Mouse (Mus musculus) T-cell, adult 2 months (primary cell): ENCODE results near the gene Zfp652.

ENCODE experiments used
- DNase-seq: peaks from one replicate; pipeline ENCODE4 v3.0.0; 2022; ENCODE audit warnings: low spot score

Zfp652 gene

DNA sequence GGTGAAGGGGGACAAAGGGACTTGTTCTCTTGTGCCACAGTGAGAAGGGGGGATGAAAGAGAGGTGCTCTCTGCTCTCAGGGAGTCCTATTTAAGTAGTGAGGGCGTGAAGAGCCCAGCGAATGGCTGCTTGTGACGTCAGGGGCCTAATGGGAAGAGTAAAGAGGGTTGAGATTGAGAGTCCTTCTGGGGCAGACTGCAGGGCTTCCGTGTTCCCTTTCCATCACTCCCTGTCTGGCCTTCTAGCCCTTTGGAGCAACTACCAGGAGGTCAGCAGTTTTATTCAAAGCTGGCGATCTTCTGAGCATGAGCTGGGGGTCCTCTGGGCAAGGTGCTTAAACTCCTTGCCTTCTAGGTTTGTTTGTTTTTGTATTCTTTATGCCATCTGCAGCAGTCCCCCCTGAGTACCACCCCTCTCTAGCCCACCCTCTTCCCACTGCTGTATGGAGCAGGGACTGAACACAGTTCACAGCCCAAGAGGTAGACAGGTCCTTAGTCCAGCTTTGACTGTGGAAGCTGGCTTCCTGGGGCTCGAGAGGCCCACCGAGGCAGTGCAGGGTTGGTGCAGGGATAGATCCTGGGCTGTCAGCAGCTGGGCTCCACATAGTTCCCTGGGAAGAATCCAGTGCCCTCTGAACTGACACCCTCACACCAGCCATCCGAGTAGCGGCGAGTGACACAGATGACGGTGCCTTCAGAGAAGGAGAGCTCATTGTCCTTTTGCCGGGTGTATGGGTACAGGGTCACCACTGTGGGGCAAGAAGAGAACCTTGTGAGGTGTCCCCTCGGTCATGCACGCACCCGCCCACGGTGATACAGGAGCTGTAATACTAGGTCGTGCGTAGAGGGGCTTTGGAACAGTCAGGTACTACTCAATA, 119.9 kb downstream of the Zfp652 start:
- no peak for DNase-seq

DNA sequence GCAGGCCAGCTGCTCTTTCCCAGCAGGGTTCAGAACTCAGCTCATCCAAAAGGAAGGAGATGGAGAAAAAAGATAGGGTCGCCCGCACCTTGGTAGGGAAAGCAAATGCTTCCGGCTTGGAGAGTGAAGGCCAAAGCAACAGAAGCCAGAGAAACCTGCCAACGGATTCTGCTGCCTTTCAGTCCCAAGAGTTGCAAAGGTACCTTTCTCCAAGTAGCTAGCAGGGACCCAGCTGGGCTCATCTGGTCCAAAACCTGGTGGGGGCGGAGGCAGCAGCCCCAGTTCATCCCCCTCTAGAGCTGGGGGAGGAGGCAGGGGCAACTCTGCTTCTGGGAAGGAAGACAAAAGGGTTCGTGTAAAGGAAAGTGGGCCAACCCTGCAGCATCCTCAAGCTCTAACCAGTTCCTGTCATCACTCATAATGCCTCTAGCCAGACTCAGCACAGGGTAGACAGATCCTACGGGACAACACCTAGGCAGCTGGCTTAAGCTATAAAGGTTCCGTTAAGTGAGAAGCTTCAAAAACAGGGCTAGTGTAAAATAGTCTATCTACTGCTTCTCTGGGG, 120.6 kb downstream of the Zfp652 start:
- no peak for DNase-seq

DNA sequence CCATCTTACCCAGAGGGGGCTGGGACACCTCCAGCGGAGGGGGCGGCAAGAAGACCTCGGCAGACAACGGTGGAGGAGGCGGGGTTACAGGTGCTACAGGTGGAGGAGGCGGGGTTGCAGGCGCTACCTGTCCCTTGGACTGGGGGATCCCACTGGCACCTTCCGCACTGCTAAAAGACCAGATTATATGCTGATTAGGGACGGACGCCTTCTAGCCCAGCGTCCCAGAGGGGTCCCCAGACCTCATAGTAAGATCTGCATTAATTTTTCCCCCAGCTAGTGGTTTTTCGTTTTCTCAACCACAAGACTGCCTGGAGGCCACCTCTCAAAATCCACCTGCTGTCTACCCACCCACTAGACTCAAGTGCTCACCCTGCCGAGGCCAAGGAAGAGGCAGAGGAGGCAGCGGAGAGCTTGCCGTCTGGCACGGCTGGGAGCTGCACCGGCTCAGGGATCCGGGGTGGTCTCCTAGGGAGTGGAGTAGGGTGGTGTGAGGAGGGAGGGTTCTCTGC, 121.2 kb downstream of the Zfp652 start:
- no peak for DNase-seq

DNA sequence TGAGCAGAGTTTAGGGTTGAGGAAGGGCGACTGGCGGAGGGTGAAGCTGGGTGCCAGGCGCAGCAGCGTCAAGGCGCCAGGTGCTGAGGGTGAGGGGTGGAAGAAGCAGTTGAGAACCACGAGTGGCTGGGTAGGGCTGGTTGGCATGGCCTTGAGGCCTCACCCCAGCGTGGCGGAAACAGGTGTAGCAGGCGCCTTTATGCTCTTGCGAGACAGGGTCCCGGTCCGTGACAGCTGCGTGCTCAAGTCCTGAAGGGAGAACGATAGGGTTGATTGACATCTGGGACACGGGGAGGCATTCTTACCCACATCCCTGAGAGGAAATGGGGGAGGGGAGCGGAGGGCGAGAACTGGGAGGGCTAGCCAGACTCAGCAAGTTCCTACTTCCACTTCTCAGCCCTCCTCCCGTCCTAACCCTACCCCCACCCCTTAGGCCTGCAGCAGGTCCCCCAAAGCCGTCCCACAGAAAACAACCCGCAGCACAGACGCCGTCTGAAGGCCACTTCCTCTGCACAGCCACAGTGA, 121.7 kb downstream of the Zfp652 start:
- DNase-seq = peak; percentile 74

DNA sequence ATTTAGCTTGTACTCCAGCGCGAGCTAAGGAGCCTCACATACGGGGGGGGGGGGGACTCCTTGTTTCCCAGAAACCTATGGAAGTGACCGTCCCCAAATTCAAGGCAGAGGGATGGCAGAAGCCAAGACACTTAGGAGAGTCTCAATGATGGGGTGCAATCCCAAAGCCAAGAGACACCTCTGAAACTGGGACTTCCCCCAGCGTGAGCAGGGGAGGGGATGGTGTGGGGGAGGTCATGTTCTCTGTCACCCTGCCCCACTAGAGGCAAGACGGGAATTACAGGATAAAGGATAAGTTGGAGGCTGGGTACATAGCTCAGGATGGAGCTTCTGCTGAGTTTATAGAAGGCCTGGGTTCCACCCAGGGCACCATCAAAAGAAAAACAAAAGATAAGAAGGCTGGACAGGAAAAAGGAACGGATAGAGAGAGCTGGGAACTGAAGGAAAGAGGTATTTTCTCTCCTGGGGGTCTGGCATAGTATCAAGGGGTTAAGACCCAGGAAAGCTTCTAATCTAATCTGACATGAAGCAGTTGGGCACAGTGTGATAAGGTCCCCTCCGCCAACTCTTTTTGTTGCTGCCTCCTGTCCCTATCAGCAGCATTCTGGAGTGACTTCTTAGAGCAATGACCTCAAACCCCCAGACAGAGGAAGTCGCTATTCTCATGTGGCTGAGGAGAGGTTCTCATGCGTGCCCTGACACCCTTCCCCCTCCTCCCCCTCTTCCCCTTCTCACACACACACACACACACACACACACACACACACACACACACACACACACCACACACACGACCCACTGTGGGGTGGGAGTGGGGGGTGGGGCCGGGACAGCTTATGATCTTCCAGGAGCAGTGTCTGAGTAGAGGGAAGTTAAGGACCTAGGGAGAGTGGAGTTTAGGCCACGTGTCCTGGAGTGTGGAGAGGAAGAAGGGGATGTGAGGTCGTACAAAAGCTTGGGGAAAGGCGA, 122.6 kb downstream of the Zfp652 start:
- peak; percentile 80 for DNase-seq

DNA sequence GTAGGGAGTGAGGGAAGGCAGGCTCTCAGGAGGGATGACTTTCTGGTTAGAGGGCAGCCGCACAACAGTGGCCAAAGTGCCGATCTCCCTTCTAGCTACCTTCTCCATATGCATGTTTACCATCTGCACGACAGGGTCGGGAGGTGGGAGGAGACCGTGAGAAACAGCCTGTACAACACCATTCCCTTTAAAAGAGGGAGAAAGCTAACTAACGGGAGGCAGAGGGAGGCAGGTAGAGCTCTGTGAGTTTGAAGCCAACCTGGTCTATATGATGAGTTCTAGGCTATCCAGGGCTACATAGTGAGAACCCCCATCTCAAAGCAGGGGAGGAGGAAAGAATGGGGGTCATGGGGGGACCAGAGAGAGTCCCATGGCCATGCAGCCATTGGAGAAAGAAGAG, 123.4 kb downstream of the Zfp652 start:
- DNase-seq = no peak

DNA sequence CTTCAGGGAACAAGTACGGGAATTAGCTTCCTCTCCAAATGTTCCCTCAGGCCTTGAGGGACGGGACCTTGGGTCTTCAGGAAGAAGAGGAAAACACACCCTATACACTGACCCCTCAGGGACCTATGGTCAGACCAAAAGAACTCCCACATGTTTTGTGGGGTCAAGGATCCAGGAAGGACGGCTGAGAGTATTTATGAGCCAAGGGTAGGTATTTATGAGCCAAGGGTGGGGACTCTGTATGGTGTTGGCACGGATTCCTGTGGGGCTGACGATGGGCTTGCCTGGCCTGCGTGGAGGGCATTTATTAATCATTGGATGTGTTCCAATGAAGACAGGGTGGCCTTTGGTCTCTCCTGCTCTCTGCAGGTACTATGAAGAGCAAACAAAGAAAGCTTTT, 124.0 kb downstream of the Zfp652 start:
- no peak for DNase-seq

DNA sequence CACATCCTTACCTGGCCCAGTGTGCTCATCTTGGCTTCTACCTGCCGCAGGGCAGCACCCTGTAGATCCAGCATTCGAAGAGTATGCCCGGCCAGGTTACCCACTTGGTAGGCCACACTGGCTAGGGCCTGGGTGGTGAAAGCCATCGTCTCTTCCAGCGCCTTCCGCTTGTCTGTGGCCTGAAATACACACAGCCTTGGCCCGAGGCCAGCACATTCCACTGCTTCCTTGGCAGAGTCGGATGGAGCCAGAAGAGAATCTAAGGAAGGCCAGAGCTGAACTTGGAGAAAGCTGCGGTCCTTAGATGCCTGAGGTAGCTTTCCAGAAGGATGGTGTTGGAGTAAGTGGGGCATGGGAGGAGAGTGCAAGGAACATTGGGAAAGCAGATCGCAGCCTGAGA, 124.6 kb downstream of the Zfp652 start, which contains the start of gene Gngt2:
Gene Gngt2, plus strand, starts transcription at position 158 of the 400 bp plus-strand sequence.
- no peak for DNase-seq

DNA sequence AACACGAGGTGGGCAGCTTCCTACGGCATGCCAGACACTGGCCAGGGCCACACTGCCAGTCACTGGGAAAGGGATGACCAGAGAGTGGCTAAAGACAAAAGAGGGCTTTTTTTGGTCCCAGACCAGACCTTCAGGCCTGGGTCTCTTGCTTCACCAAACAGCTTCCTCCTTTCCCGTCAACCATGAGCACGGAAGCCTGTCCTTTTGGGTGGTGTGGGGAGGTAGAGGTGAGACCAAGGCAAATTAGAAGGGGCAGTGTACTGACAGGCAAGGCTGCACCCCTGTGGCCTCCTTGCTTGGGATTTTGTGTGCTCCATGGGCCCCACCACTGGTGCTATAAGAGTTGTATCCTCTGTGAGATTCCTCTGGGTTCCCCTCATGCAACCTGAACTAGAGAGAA, 126.1 kb downstream of the Zfp652 start:
- no peak for DNase-seq

DNA sequence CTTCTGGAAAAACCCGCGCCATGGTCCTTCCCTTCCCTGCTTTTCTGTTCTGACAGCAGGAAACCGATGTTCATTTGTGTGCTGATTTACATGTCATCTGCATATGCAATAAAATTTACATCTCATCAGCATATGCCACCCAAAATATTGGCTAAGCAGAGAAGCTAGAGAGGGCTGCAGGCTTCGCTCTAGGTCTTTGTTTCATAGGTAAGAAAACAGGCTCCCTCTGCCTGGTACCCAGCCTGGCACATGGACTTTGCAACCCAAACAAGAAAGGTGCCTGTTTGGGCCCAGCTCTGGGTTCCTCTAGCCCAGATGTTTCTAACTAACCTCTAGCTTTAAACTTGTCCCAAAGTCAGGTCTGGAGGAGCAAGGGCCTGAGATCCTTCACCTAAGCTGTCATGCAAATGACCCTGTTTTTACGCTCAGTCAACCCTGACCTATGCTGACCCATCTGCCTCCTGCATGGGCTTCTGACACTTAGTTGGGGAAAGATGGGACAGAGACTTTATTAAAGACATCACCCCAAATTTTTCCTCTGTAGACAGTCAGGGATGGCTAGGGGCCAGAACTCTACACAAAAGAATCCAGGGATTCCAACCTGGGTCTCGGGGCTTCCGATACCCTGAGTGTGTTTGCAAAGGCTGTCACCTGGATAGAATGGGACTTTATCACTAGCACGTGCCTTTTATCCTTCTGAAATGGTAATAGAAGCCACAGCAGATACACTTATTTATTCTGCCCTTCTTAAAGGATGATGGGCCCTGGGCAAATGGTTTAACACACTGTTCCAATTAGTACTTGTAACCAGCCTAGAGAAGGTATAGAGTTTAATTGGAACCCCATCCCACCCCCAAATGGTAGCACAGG, 126.8 kb downstream of the Zfp652 start:
- DNase-seq = no peak

DNA sequence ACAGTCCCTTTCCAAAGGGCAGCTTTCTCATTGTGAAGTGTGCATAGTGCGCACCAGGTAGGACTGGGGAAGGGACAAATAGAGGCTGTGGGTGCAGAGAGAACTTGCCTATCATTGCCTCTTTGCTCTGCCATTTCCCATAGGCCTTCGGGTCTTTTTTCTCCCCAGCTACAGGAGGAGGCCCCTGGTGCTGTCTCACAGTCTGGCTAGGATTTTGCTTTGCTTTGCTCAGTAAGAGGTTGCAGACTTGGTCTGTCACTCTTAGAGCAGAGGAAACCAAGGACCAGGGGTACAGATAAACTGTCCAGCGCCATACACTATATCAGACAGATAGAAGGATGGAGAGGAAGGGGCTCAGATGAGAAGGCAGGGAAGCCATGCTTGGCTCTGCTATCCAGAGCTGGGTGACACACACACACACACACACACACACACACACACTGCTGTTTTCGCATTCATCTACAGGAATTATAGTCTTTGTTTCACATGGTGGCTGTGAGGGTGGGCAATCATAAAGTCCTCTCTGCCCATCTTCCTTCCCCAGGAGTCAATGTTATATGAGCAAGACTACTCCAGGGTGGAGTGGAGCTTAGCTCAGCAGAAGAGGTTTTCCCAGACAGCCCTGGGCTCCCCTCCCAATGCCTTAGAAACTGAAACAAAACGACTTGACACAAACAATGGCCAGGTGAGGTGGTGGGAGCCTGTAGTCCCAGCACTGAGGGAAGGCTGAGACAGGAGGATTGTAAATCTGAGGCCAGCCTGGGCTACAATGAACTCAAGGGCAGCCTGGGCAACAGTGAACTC, 128.4 kb downstream of the Zfp652 start:
- DNase-seq = no peak

DNA sequence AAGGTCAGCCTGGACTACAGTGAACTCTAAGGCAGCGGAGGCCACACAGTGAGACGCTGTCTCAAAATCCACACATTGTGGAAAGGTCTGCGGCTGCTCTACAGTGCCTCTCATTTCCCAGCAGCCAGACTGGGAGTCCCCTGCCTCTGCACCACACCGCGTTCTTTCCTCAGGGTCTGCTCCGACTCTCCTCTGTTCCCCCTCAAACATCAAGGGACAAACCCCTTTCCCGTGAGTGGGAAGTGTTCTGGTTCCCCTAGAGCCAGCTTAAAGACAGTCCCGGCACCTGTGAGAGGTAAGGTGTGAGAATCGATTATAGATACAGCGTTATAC, 129.0 kb downstream of the Zfp652 start:
- no peak for DNase-seq

DNA sequence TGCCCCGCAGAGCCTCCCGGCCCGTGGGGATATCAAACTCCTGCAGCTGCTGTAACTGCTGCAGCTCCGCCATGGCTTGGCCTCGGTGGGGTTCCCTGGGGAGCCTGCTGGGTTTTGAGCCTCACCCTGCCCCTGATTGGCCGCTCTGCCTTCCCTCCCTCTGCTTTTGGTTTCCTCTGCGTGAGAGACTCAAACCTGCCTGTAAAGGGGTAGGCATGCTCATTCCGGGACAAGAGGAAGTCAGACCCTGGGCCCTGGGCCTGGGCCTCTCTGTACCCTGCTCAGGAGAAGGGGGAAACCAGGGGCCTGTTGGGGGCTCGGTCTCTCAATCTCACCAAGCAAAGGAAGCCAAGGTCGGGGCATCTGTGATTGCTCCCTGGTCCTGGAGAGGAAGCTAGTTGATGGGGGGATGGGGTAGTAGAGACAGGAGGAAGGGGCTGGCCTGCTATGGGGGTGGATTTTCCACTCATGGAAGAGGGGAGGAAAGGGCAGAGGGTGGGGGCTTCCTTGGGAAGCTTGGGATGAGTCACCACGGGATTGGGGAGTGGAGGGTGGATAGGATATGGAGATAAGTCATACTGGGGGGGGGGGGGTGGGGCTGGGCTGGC, 129.7 kb downstream of the Zfp652 start, which contains the start of gene Abi3:
Gene Abi3, minus strand, starts transcription at position 403 of the 608 bp plus-strand sequence.
- DNase-seq = peak; percentile 68

DNA sequence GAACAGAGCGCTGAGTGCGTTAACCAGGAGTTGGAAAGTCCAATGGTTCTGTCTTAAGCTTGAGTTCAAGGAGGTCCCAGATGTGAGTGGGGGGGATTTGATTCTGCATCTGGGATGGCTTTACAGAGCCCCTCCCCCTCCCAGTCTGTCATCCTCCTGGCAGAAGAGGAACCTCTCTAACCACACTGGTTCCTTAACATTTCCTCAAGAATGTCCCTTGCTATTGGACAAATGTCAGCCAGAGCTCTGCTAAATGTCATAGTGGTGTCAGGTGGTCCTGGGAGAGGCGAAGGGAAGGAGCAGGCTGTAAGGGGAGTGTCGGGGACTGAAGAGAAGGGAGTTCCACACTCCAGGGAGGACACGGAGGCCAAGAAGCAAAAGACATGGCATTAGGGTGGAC, 130.5 kb downstream of the Zfp652 start:
- no peak for DNase-seq

DNA sequence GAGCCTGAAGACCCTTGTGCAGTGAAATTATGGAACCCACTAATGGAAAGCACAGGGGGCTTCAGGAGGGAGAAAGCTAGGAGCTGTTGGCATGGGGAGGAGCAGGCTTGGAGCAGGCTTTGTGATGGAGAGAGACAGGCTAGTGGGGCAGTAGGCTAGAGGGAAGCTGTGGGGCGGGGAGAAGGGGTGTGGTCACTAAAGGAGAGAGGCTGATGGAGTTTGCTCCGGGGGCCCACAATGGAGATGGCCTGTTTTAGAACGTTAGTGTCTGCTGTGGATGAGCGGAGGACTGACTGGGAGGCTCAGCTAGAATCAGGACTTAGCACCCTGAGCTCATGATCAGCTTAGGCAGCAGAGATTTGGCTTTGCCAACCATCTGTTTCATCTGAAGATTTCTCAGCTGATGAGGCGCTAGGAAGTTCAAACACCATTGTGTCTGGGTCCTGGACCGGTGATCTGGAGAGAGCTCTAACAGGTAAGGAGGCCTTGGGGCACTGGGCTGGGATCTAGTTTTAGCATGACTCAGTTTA, 131.0 kb downstream of the Zfp652 start:
- DNase-seq = no peak

DNA sequence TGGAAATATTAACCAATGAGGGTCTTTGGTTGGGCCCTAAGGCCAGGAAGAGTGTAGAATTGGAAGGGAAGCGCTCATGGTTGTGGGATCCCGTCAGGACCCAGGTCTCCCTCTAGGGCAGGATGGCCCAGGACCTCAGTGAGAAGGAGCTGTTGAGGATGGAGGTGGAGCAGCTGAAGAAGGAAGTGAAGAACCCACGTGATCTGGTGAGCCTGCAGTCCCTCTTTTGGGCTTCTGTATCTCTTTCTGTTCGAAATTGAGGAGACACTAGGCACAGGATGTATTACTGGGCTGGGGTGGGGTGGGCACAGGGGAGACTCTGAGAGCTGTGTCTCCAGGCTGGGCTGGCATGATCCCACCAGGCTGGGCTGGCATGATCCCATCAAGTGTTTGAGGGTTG, 132.5 kb downstream of the Zfp652 start:
- no peak for DNase-seq

DNA sequence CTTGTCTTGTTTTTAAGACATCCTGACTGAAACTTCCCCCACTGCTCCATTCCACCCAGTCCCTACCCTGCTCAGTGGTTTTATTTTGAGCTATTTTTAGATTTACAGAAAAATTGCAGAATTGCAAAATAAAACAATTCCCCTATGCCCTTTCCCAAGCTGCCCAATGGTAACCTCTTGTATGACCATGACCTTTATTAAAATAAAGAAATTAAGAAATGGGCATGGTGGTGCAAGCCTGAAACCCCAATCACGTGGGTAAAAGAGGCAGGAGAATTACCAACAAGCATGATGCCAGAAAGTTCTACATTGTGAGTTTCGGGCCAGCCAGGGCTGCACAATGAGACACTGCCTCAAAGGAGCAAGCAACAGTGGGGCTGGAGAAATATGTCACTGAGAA, 138.4 kb downstream of the Zfp652 start:
- DNase-seq = no peak

DNA sequence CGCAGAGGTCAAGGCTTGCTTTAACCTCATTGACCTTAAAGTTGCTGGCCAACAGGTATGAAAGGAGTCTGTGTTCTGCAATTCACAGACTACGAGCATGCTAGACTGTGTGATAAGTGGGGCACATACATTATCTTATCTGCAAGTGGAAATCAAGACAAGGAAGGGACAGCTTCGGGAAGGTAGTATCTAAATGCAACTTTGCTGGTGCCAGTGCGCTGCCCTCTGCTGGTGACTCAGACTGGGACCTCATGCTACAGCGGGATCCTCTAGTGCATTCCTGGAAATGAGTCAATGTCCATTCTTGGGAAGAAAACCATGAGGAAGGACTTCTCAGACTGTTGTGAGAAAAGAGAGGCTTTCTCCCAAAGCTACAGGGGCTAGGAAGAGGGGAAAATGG, 141.2 kb downstream of the Zfp652 start:
- peak; percentile 58 for DNase-seq

DNA sequence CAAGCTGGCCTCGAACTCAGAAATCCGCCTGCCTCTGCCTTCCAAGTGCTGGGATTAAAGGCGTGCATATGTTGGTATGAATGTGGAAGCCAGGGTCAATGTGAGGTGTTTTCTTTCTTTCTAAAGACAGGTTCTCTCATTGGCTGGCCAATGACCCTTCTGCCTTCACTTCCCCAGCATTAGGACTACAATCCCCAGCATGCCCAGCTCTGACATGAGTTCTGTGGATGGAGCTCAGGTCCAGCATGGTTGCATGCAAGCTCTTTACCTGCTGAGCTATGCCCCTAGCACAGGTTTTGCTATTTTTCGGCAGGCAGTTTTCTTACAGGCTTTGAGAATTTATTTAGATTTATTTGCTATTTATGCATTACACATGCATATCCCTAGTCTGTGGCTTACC, 144.8 kb downstream of the Zfp652 start:
- no peak for DNase-seq
